Mouse (Mus musculus): ENCODE results near the gene Ptpn14. TPM values are rescaled to one million over a fixed set of nuclear protein-coding genes. Genes with fewer than 3 reads are reported as not detected.
A peak's percentile ranks its signal among the peaks of the same experiment; 100 is the strongest.

Gene Ptpn14
- polyA plus RNA-seq, 1 experiment, result 2.6 TPM

DNA sequence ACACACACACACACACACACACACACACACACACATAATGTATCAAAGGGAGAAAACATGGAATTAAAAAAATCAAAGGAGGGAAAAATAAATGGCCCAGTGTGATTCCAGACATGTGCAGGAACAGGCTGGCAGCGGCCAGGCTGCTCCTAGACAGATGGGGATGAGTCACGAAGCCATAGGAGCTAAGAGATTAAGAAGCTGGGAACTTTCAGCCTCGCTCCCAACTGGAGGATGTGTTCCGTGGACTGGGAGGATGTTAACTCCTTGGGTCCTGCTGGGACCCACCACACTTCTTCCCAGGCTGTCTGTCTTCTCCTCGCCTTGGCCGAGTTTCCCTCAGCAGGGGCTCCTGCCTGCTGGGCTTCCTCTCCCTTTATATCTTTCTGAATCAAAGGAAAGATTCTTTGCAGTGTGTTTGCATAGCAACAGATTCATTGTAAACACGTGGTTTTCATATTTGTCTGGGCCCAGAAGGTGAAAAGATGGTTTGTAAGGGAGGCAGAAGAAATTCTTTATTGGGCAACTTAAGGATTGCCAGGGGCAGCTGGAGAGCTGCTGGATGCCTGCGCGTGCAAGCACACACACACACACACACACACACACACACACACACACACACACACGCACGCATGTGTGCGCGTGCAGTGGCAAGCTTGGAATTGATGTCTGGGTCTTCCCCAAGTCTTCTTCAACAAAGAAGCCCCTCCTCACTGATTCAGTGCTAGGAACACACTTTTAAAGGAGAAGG lies 72.3 kb downstream of the Ptpn14 start:
- Histone ChIP-seq H3K4me1 (ENCODE audit: control insufficient read depth, insufficient read depth, low read length) (peaks cover 1% of the 10 kb centered on the region; the same call in 1 of the 2 replicates), H3K27ac (ENCODE audit: control insufficient read depth, insufficient read depth, low read depth, low read length, poor library complexity) (peak overlapping the region; percentile 60; the same call in 1 of the 2 replicates), H3K4me3 (replicated peaks; ENCODE audit: control insufficient read depth, low read depth, low read length) (no peak overlapping the region)
- TF ChIP-seq POLR2A (IDR thresholded peaks at IDR 0.05; ENCODE audit: borderline replicate concordance, control insufficient read depth, low read depth, low read length), result no peak
- TF ChIP-seq CTCF (IDR thresholded peaks at IDR 0.05; ENCODE audit: control insufficient read depth, insufficient read depth, low read length), result no peak
- 86% methylated on average over 13 of the region's 13 CpGs for WGBS

DNA sequence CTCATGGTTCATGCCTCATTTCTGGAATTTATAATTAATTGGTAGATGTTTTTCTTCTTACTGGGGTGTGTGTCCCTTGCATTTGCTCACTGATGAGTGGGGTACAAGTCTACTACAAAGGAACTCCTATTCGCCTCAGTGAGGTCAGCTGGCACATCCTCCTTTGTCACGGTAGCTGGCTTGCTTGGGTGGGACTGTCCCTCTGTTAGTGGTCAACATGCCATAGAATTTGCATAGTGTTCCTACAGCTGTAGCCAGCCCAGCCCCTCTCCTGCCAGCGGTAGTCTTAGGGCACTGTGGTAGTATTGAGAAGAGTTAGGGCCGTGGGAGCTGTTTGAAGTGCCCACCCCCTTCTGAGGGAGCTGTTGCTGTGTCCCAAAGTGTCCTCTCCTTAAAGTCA lies 73.2 kb downstream of the Ptpn14 start:
- TF ChIP-seq CTCF (IDR thresholded peaks at IDR 0.05; ENCODE audit: control insufficient read depth, insufficient read depth, low read length), result no peak
- no peak for TF ChIP-seq POLR2A (IDR thresholded peaks at IDR 0.05; ENCODE audit: borderline replicate concordance, control insufficient read depth, low read depth, low read length)
- H3K4me1 ChIP-seq (ENCODE audit: control insufficient read depth, insufficient read depth, low read length), result peaks cover 1% of the 10 kb centered on the region; the same call in 1 of the 2 replicates
- no peak overlapping the region for H3K4me3 ChIP-seq (replicated peaks; ENCODE audit: control insufficient read depth, low read depth, low read length)
- 0 out of 2 replicates have a peak overlapping the region, but pooled peaks have one; percentile 5 for H3K27ac ChIP-seq (ENCODE audit: control insufficient read depth, insufficient read depth, low read depth, low read length, poor library complexity)
- 78% methylated on average over 4 of the region's 4 CpGs for WGBS

DNA sequence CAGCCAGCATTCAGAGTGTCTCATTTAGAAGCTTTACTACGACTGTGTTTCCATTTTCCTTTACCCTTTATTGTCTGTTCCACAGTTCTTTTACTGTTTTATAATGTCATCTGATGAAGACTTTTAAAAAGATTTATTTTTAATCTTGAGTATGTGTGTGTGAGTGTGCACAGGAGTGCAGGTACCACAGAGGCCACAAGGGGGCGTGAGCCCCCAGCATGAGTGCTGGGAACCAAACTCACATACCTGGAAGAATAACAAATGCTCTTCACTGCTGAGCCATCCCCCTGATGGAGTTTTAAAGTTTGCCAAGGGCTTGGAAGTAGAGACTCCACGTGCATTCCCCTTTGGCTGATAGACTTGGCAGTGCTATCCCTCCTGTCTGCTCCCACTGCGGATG lies 74.5 kb downstream of the Ptpn14 start:
- WGBS, result 86% methylated on average over 4 of the region's 4 CpGs
- no peak overlapping the region for H3K27ac ChIP-seq (ENCODE audit: control insufficient read depth, insufficient read depth, low read depth, low read length, poor library complexity)
- peaks cover 1% of the 10 kb centered on the region; the same call in 1 of the 2 replicates for H3K4me1 ChIP-seq (ENCODE audit: control insufficient read depth, insufficient read depth, low read length)
- H3K4me3 ChIP-seq (replicated peaks; ENCODE audit: control insufficient read depth, low read depth, low read length), result no peak overlapping the region
- TF ChIP-seq CTCF (IDR thresholded peaks at IDR 0.05; ENCODE audit: control insufficient read depth, insufficient read depth, low read length) (no peak), POLR2A (IDR thresholded peaks at IDR 0.05; ENCODE audit: borderline replicate concordance, control insufficient read depth, low read depth, low read length) (no peak)

DNA sequence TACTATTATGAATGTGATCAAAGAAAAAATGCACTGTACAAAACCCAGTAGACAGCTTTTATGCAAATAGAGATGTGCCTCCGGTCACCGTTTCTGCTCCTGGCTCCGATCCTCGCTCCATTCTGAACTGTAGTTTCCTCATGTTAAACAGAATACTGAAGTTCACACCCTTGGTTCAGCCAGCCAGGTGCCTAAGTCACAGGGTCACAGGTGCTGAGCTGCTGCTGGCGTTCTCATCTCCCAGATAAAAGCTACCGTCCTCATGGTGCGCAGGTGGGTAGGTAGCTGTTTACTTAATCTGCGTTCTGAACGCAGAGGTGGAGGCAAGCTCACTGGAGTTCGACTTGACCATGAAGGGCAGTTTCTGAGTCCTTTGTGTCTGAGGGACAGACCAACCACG lies 75.7 kb downstream of the Ptpn14 start:
- Histone ChIP-seq H3K4me3 (replicated peaks; ENCODE audit: control insufficient read depth, low read depth, low read length) (no peak overlapping the region), H3K27ac (ENCODE audit: control insufficient read depth, insufficient read depth, low read depth, low read length, poor library complexity) (no peak overlapping the region), H3K4me1 (ENCODE audit: control insufficient read depth, insufficient read depth, low read length) (no peaks in the 10 kb centered on the region; the same call in 1 of the 2 replicates)
- WGBS, result 91% methylated on average over 11 of the region's 11 CpGs
- TF ChIP-seq CTCF (IDR thresholded peaks at IDR 0.05; ENCODE audit: control insufficient read depth, insufficient read depth, low read length) (no peak), POLR2A (IDR thresholded peaks at IDR 0.05; ENCODE audit: borderline replicate concordance, control insufficient read depth, low read depth, low read length) (no peak)

GRCm38 (mm10) chr1:189806533-189807297 lies 78.6 kb downstream of the Ptpn14 start:
- 58% methylated on average over 13 of the region's 13 CpGs for WGBS

GRCm38 (mm10) chr1:189808015-189808414 lies 79.9 kb downstream of the Ptpn14 start:
- no peak overlapping the region for H3K27ac ChIP-seq (ENCODE audit: control insufficient read depth, insufficient read depth, low read depth, low read length, poor library complexity)
- no peak overlapping the region for H3K4me3 ChIP-seq (replicated peaks; ENCODE audit: control insufficient read depth, low read depth, low read length)
- WGBS, result 79% methylated on average over 6 of the region's 6 CpGs
- H3K4me1 ChIP-seq (ENCODE audit: control insufficient read depth, insufficient read depth, low read length), result no peaks in the 10 kb centered on the region
- TF ChIP-seq POLR2A (IDR thresholded peaks at IDR 0.05; ENCODE audit: borderline replicate concordance, control insufficient read depth, low read depth, low read length) (no peak), CTCF (IDR thresholded peaks at IDR 0.05; ENCODE audit: control insufficient read depth, insufficient read depth, low read length) (no peak)

More at GRCm38 (mm10) chr1:189806533-189807297, 78.6 kb downstream of the Ptpn14 start:
- Histone ChIP-seq H3K4me3 (replicated peaks; ENCODE audit: control insufficient read depth, low read depth, low read length) (no peak overlapping the region), H3K27ac (ENCODE audit: control insufficient read depth, insufficient read depth, low read depth, low read length, poor library complexity) (no peak overlapping the region), H3K4me1 (ENCODE audit: control insufficient read depth, insufficient read depth, low read length) (no peaks in the 10 kb centered on the region; the same call in 1 of the 2 replicates)
- TF ChIP-seq POLR2A (IDR thresholded peaks at IDR 0.05; ENCODE audit: borderline replicate concordance, control insufficient read depth, low read depth, low read length) (no peak), CTCF (IDR thresholded peaks at IDR 0.05; ENCODE audit: control insufficient read depth, insufficient read depth, low read length) (no peak)

GRCm38 (mm10) chr1:189808453-189808852 lies 80.4 kb downstream of the Ptpn14 start:
- Histone ChIP-seq H3K27ac (ENCODE audit: control insufficient read depth, insufficient read depth, low read depth, low read length, poor library complexity) (no peak overlapping the region), H3K4me3 (replicated peaks; ENCODE audit: control insufficient read depth, low read depth, low read length) (no peak overlapping the region), H3K4me1 (ENCODE audit: control insufficient read depth, insufficient read depth, low read length) (no peaks in the 10 kb centered on the region)
- 58% methylated on average over 2 of the region's 2 CpGs for WGBS
- TF ChIP-seq POLR2A (IDR thresholded peaks at IDR 0.05; ENCODE audit: borderline replicate concordance, control insufficient read depth, low read depth, low read length) (no peak), CTCF (IDR thresholded peaks at IDR 0.05; ENCODE audit: control insufficient read depth, insufficient read depth, low read length) (no peak)

DNA sequence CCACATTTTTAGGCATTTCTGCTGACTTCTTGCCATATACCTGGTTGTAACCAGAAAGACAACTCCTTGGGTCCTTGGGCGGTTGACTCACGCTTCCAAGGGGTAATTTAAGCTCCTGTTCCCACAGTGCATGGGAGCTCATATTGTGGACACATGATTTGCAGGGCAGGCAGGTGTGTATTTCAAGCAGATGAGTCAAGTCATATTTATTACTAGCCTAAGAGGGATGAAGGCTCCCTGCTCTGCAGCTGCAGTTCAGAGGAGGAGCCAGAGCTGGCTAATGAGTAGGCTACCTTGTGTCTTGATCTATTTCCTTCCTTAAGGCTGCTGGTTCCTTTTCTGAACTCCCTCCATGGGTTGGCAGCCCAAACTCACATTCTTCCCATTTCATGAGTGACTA lies 83.7 kb downstream of the Ptpn14 start:
- no peak overlapping the region for H3K27ac ChIP-seq (ENCODE audit: control insufficient read depth, insufficient read depth, low read depth, low read length, poor library complexity)
- TF ChIP-seq POLR2A (IDR thresholded peaks at IDR 0.05; ENCODE audit: borderline replicate concordance, control insufficient read depth, low read depth, low read length) (no peak), CTCF (IDR thresholded peaks at IDR 0.05; ENCODE audit: control insufficient read depth, insufficient read depth, low read length) (no peak)
- no peak overlapping the region for H3K4me3 ChIP-seq (replicated peaks; ENCODE audit: control insufficient read depth, low read depth, low read length)
- 92% methylated on average over 2 of the region's 2 CpGs for WGBS
- H3K4me1 ChIP-seq (ENCODE audit: control insufficient read depth, insufficient read depth, low read length), result no peaks in the 10 kb centered on the region
